Mouse (Mus musculus) embryo, embryonic 9.5 days (tissue): Measurements from ENCODE around the gene Rab36.

ENCODE experiments used
- DNase-seq: peaks from one replicate; pipeline ENCODE4 v3.0.0-alpha.2; 2017; ENCODE audit errors: extremely low spot score

Rab36 gene

GRCm38 (mm10) chr10:75045831-75046230 is 9.0 kb downstream of the Rab36 start:
- DNase-seq = no peak

GRCm38 (mm10) chr10:75048711-75049110 is 11.9 kb downstream of the Rab36 start:
- no peak for DNase-seq

DNA sequence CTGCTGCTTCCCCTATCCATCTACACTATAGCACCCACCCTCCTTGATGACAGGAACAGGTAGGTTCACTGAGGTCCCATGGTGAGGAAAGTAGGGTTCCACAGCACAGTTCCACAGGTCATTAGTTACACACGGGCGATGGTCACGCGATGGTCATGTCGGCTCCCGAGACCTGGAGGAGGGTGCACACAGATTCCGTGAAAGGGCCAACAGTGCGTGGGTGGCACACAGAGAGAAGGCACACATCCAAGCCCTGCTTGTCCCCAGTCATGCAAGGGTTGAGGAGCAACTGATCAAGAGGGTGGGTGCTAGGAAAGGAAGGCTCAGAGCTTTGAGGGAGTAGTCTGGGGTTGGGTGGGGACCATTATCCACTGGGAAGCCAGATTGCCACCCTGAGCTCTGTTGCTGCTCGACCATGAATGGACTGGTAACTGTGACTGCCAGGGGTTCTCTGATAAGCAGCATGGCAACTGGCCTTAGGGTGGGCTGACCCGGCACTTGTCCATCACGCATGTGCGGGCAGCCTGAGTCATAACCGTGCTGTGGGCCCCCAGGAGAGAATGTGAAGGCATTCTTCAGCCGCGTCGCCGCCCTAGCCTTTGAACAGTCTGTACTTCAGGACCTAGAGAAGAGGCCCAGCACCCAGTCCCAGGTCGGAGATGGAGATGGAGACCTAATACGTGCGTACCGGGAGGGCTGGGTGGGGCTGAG is 14.7 kb downstream of the Rab36 start:
- DNase-seq = no peak

DNA sequence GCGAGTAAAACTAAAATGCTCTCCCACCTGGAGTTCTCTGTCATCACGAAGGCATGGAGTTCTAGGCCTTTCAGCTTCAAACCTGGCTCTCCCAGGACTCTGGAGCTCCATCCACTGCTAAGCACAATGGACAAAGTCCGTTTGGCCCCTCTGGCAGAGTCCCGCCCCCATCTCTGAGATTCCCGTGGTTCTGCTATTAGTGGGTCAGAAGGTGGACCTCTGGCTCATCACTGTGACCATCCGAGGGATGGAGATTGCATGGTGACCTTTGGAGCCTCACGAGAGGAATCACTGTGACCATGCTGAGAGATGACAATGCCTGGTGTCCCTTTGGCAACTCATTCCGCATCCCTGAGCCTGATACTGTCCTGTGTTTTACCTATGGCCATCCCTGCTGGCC is 16.0 kb downstream of the Rab36 start:
- no peak for DNase-seq

GRCm38 (mm10) chr10:75053655-75054054 is 16.8 kb downstream of the Rab36 start:
- no peak for DNase-seq

GRCm38 (mm10) chr10:75054125-75054524 is 17.3 kb downstream of the Rab36 start:
- DNase-seq = no peak

DNA sequence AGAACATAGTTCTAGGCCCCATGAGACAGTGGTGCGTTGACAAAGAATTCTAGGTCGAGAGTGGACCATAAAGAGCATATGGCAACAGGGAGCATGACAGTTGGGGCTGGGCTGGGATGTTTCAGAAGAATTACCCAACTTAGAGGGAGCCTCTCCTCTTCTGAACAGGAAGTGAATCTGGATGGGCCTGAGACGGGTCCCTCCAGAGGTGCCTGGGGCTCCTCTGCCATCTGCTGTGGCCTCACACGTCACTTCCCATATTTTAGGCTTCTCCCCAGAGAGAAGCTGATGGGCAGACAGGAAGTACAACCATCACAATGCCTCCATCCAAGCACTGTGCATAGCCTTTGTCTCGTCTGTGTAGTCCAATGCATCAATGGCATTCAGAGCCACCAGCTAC is 18.8 kb downstream of the Rab36 start:
- no peak for DNase-seq

DNA sequence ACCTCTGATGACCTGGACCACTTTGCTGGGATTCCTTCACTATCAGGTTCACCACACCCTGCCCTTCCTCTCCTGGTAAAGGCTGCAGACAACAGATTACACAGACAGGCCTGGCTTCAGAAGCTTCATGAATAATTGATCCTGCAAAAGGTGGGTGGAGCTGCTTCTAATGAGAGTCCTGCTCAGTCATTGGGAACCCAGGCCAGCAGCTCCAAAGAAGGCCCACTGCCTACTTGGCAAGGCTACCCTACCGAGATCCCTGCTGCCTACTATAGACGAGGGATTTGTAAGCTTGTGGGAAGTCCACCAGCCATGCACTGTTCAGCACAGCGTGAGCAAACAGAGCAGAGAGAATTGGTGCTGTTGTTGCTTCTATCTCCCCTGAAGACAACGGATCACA is 19.4 kb downstream of the Rab36 start:
- DNase-seq = no peak

- no peak for DNase-seq
Measured at GRCm38 (mm10) chr10:75058336-75058735, 21.5 kb downstream of the Rab36 start.

- DNase-seq = peak; percentile 42
Measured at GRCm38 (mm10) chr10:75058761-75059395, 22.0 kb downstream of the Rab36 start.

GRCm38 (mm10) chr10:75059396-75059795 is 22.5 kb downstream of the Rab36 start:
- peak; percentile 75 for DNase-seq

GRCm38 (mm10) chr10:75060217-75060842 is 23.5 kb downstream of the Rab36 start, which contains the start of gene Bcr:
Gene Bcr, plus strand, starts transcription at chr10:75060592.
- DNase-seq = peak; percentile 78

- peak; percentile 49 for DNase-seq
Measured at GRCm38 (mm10) chr10:75060843-75061235, 24.0 kb downstream of the Rab36 start.

GRCm38 (mm10) chr10:75061341-75062188 is 24.7 kb downstream of the Rab36 start:
- DNase-seq = peak; percentile 54

- DNase-seq = no peak
Measured at GRCm38 (mm10) chr10:75062189-75062561, 25.3 kb downstream of the Rab36 start.

- no peak for DNase-seq
Measured at GRCm38 (mm10) chr10:75062621-75063020, 25.8 kb downstream of the Rab36 start.

GRCm38 (mm10) chr10:75063301-75063965 is 26.6 kb downstream of the Rab36 start:
- DNase-seq = no peak

- no peak for DNase-seq
Measured at GRCm38 (mm10) chr10:75065691-75066090, 28.8 kb downstream of the Rab36 start.

DNA sequence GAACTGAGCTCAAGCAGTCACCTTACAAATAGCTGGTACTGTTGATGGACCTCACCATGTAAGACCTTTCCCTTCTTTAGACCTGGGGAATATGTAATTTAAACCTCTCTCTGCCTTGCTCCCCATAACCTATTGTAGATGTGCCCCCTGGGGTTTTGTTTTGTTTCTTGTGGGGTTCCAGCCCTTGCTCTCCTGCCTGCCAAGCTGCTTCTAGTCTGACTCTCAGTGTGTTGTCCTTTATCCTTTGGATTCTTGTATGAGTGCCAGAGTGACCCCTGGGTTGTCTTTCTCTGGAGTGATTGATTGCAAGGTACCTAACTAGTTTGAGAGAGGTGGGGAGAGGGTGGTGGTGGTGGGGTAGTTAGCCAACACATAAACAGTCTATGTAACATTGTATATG is 30.6 kb downstream of the Rab36 start:
- DNase-seq = no peak

GRCm38 (mm10) chr10:75068086-75068485 is 31.2 kb downstream of the Rab36 start:
- DNase-seq = no peak

DNA sequence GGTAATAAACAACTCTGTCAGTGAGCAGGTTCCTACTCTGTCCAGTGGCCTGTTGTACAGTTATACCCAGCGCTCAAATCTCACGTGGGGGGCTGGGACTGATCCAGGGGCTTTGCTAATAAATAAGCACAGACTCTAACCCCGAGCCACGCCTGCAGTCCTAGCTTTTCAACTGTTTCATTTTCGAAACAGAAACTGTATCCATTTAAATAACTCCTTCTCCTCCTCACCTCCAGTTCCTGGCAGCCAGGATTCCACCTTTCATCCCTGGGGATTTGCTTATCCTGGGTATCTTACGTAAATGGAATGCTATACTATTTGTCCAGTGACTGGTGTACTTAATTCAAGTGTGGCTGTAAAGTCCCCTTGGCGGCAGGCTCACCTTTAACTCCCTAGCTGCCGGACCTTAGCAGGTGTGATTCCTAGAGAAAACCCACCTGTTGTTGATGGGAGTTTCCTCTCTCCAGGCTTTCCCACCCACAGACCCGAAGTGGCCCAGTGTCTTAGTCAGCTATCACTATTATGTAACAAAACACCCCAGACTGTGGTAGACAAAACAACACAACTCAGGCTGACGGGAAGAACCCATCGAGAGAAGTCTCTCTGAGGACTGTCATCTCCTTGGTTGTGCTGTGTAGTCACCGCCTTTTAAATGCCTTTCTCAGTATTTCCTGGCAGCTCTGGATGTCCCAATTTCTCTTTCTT is 31.9 kb downstream of the Rab36 start:
- no peak for DNase-seq
